Mouse (Mus musculus) bone marrow, adult 2 months (tissue): ENCODE measurements around the gene Foxe3. TPM values are rescaled to one million over a fixed set of nuclear protein-coding genes. Genes with fewer than 3 reads are reported as not detected.

Source experiments
- H3K27ac ChIP-seq: fragments of 200-500 bp; 2 replicates; pipeline ENCODE4 v1.5.1; 2012; ENCODE audit warnings: low read depth, mild to moderate bottlenecking, control low read depth, inconsistent platforms, low read length; ENCODE audit not compliant: control insufficient read depth, poor library complexity, insufficient read depth
- H3K4me1 ChIP-seq: fragments of 200-500 bp; 2 replicates; pipeline ENCODE4 v1.6.1; 2011; ENCODE audit warnings: low read length; ENCODE audit not compliant: control insufficient read depth, insufficient read depth
- H3K4me3 ChIP-seq: fragments of 200-500 bp; replicated peaks from 2 replicates; pipeline ENCODE3; 2011; ENCODE audit warnings: mild to moderate bottlenecking, low read depth, low read length, control low read depth; ENCODE audit not compliant: control insufficient read depth
- CTCF ChIP-seq: fragments of 200-500 bp; IDR thresholded peaks from 2 replicates; pipeline ENCODE4 v1.5.1; 2011; ENCODE audit warnings: low read length, control low read depth; ENCODE audit not compliant: control insufficient read depth, insufficient read depth
- POLR2A ChIP-seq: fragments of 200-500 bp; IDR thresholded peaks from 2 replicates; pipeline ENCODE4 v1.6.1; 2011; ENCODE audit warnings: low read depth, mild to moderate bottlenecking, control low read depth, low read length, borderline replicate concordance; ENCODE audit not compliant: control insufficient read depth
- WGBS: fragments of 180-500 bp; shearing (Covaris S2); methylation state at CpG from one replicate; pipeline ENCODE4 v1.1.7; 2018; 5-methylcytosine and 5-hydroxymethylcytosine counted together
- polyA plus RNA-seq: library from polyadenylated mRNA; stranded (reverse); fragments of >200 nt; gene quantifications from 2 replicates; pipeline ENCODE4 v1.2.4, GENCODE M21; 2011; ENCODE audit warnings: low replicate concordance; ENCODE audit not compliant: missing spikeins, insufficient read depth, insufficient read length

Gene Foxe3
- polyA plus RNA-seq, 1 experiment = not detected

GRCm38 (mm10) chr4:114912705-114913593 is 12.9 kb downstream of the Foxe3 start:
- Histone ChIP-seq H3K4me3 (no peak overlapping the region), H3K4me1 (no peaks in the 10 kb centered on the region; the same call in 1 of the 2 replicates), H3K27ac (no peak overlapping the region)
- TF ChIP-seq POLR2A = no peak
- no peak for TF ChIP-seq CTCF
- WGBS = 79% methylated on average over 35 of the region's 35 CpGs

GRCm38 (mm10) chr4:114909602-114910484 is 16.0 kb downstream of the Foxe3 start:
- Histone ChIP-seq H3K4me1 (no peaks in the 10 kb centered on the region; the same call in 1 of the 2 replicates), H3K27ac (peak overlapping the region; percentile 18; the same call in 1 of the 2 replicates), H3K4me3 (peak overlapping the region; percentile 80)
- TF ChIP-seq POLR2A (no peak), CTCF (peak; percentile 74)
- WGBS = 6% methylated on average over 20 of the region's 20 CpGs

- H3K4me1 ChIP-seq = no peaks in the 10 kb centered on the region; the same call in 1 of the 2 replicates
- H3K4me3 ChIP-seq = peak within 1 kb of the TSS; percentile 80
- peak within 1 kb of the TSS; percentile 98 for H3K27ac ChIP-seq
- TF ChIP-seq CTCF (peak; percentile 79), POLR2A (peak; percentile 44; the same call in 1 of the 2 replicates)
- 1% methylated on average over 63 of the region's 64 CpGs for WGBS
These were observed 16.8 kb downstream of the Foxe3 start, which contains the start of gene Foxd2 for GRCm38 (mm10) chr4:114908829-114909601. TSS of gene Foxd2 (minus strand) at chr4:114908873.

GRCm38 (mm10) chr4:114907951-114908828 is 17.6 kb downstream of the Foxe3 start:
- no peak for TF ChIP-seq POLR2A
- TF ChIP-seq CTCF = no peak
- Histone ChIP-seq H3K4me1 (no peaks in the 10 kb centered on the region; the same call in 1 of the 2 replicates), H3K4me3 (peak overlapping the region; percentile 80), H3K27ac (peak overlapping the region; percentile 40; the same call in 1 of the 2 replicates)
- WGBS = under 1% methylated on average over 100 of the region's 103 CpGs

GRCm38 (mm10) chr4:114907056-114907917 is 18.5 kb downstream of the Foxe3 start:
- WGBS = 12% methylated on average over 74 of the region's 74 CpGs
- TF ChIP-seq POLR2A (no peak), CTCF (no peak)
- Histone ChIP-seq H3K4me1 (no peaks in the 10 kb centered on the region; the same call in 1 of the 2 replicates), H3K27ac (no peak overlapping the region; the same call in 1 of the 2 replicates), H3K4me3 (no peak overlapping the region)

- no peak overlapping the region for H3K27ac ChIP-seq
- WGBS = 67% methylated on average over 10 of the region's 10 CpGs
- H3K4me1 ChIP-seq = no peaks in the 10 kb centered on the region; the same call in 1 of the 2 replicates
- TF ChIP-seq CTCF (no peak), POLR2A (no peak)
- no peak overlapping the region for H3K4me3 ChIP-seq
These were observed 19.7 kb downstream of the Foxe3 start for GRCm38 (mm10) chr4:114905969-114906680.
